8 mouse cellular contexts compared by ENCODE assay signal in the genomic region with DNA sequence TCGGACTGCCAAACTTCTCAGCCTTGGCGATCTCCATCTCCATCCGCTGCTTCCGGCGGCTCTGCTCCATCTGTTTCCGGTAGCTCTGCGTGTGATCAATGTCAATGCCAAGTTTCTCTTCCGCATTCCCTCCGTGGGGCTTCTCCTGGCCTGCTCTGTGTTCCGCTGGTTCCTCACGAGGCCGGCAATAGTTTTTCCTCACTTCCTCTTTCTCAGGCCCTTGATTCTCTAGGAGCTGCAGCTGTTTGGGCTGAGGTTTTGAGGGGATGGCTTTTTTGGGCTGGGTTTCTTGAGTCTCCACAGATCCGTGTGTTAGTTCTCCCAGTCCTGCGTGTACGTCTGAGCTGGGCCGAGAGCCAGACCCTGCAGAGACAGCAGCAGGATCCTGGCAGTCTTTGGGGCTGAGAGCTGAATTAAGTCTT. TPM values are rescaled to one million over a fixed set of nuclear protein-coding genes. Genes with fewer than 3 reads are reported as not detected.
DNase-seq lines count a peak whose midpoint lies in the region; ATAC-seq and TF ChIP-seq lines count a peak whose summit lies in the region.

No protein-coding gene starts in this region.

- H3K9me3 ChIP-seq in hindbrain, embryonic 14.5 days (ENCODE audit: control insufficient read depth, low read length): no peaks in the 10 kb centered on the region
- no peaks in the 10 kb centered on the region for H3K9me3 ChIP-seq in hindbrain, embryonic 10.5 days
- no peaks in the 10 kb centered on the region for H3K9me3 ChIP-seq in forebrain, embryonic 15.5 days
- no peaks in the 10 kb centered on the region for H3K9me3 ChIP-seq in lung, embryonic 14.5 days (ENCODE audit: low read depth, low read length)

- no peak for TF ChIP-seq CTCF in bone marrow, adult 2 months (IDR thresholded peaks at IDR 0.05; ENCODE audit: control insufficient read depth, insufficient read depth, low read length)
- TF ChIP-seq CTCF in lung, embryonic 14.5 days (IDR thresholded peaks at IDR 0.05; ENCODE audit: low read depth): no peak
- no peak for TF ChIP-seq CTCF in small intestine, adult 2 months (IDR thresholded peaks at IDR 0.05; ENCODE audit: extremely low read depth, insufficient read length, insufficient replicate concordance, low read depth, low read length)

- H3K9ac ChIP-seq in hindbrain, embryonic 14.5 days: no peak overlapping the region
- H3K9ac ChIP-seq in forebrain, embryonic 15.5 days (replicated peaks): no peak overlapping the region
- H3K9ac ChIP-seq in lung, embryonic 14.5 days: no peak overlapping the region

- peak; percentile 47; the same call in 1 of the 2 replicates for ATAC-seq in hindbrain, embryonic 14.5 days (ENCODE audit: low FRiP score)
- no peak for ATAC-seq in forebrain, embryonic 15.5 days (replicated peaks)
- peak; percentile 93 to 96 for ATAC-seq in hematopoietic stem cell, adult 5-6 weeks (replicated peaks in 1 of 2; ENCODE audit: insufficient read depth in 1 of 2, low FRiP score in 2 of 2, low TSS enrichment in 1 of 2, low read depth in 1 of 2, poor library complexity in 2 of 2, severe bottlenecking in 2 of 2)
- ATAC-seq in lung, embryonic 14.5 days (ENCODE audit: insufficient read depth): no peak

- H3K27ac ChIP-seq in hindbrain, embryonic 14.5 days: peak overlapping the region; percentile 64; the same call in 1 of the 2 replicates
- no peak overlapping the region for H3K27ac ChIP-seq in hindbrain, embryonic 10.5 days
- peak overlapping the region; percentile 29 for H3K27ac ChIP-seq in bone marrow, adult 2 months (ENCODE audit: control insufficient read depth, insufficient read depth, low read depth, low read length, poor library complexity)
- peak overlapping the region; percentile 79 for H3K27ac ChIP-seq in forebrain, embryonic 15.5 days (replicated peaks)
- peak overlapping the region; percentile 59; the same call in 1 of the 2 replicates for H3K27ac ChIP-seq in lung, embryonic 14.5 days (ENCODE audit: low read depth)
- H3K27ac ChIP-seq in small intestine, adult 2 months (ENCODE audit: insufficient read depth, low read depth, low read length): peak overlapping the region; percentile 55

- no peak overlapping the region for H3K4me3 ChIP-seq in hindbrain, embryonic 14.5 days (replicated peaks; ENCODE audit: low read length)
- H3K4me3 ChIP-seq in hindbrain, embryonic 10.5 days: no peak overlapping the region
- H3K4me3 ChIP-seq in bone marrow, adult 2 months (replicated peaks; ENCODE audit: control insufficient read depth, low read depth, low read length): peak overlapping the region; percentile 46
- no peak overlapping the region for H3K4me3 ChIP-seq in forebrain, embryonic 15.5 days
- H3K4me3 ChIP-seq in lung, embryonic 14.5 days (ENCODE audit: low read depth, low read length): no peak overlapping the region
- peak overlapping the region; percentile 29 for H3K4me3 ChIP-seq in small intestine, adult 2 months (ENCODE audit: low read depth, low read length)

- no peaks in the 10 kb centered on the region for H3K4me1 ChIP-seq in hindbrain, embryonic 14.5 days (replicated peaks; ENCODE audit: control insufficient read depth, insufficient read depth, low read length)
- H3K4me1 ChIP-seq in hindbrain, embryonic 10.5 days (replicated peaks): peaks cover 13% of the 10 kb centered on the region
- H3K4me1 ChIP-seq in bone marrow, adult 2 months (ENCODE audit: control insufficient read depth, insufficient read depth, low read length): peaks cover 1% of the 10 kb centered on the region; the same call in 1 of the 2 replicates
- H3K4me1 ChIP-seq in forebrain, embryonic 15.5 days: peaks cover 16% of the 10 kb centered on the region
- no peaks in the 10 kb centered on the region for H3K4me1 ChIP-seq in lung, embryonic 14.5 days (ENCODE audit: insufficient read depth)
- H3K4me1 ChIP-seq in small intestine, adult 2 months (ENCODE audit: control insufficient read depth, insufficient read depth, insufficient read length, low read length): peaks cover 4% of the 10 kb centered on the region; the same call in 1 of the 2 replicates

- peaks cover 100% of the 10 kb centered on the region for H3K36me3 ChIP-seq in hindbrain, embryonic 14.5 days (replicated peaks; ENCODE audit: control insufficient read depth, insufficient read depth)
- H3K36me3 ChIP-seq in hindbrain, embryonic 10.5 days: peaks cover 100% of the 10 kb centered on the region
- peaks cover 96% of the 10 kb centered on the region for H3K36me3 ChIP-seq in forebrain, embryonic 15.5 days
- H3K36me3 ChIP-seq in lung, embryonic 14.5 days (ENCODE audit: insufficient read depth): peaks cover 98% of the 10 kb centered on the region
- peaks cover 89% of the 10 kb centered on the region for H3K36me3 ChIP-seq in small intestine, adult 2 months (ENCODE audit: control insufficient read depth, insufficient read depth, low read length)

- DNase-seq in hindbrain, embryonic 14.5 days (ENCODE audit: low spot score): peak; percentile 73
- no peak for DNase-seq in hindbrain, embryonic 10.5 days (ENCODE audit: low spot score)
- DNase-seq in lung, embryonic 14.5 days: peak; percentile 58
- no peak for DNase-seq in embryo, embryonic 9.5 days (ENCODE audit: extremely low spot score)

- no peaks in the 10 kb centered on the region for H3K27me3 ChIP-seq in hindbrain, embryonic 14.5 days (ENCODE audit: control insufficient read depth, insufficient read depth, low read length)
- no peaks in the 10 kb centered on the region for H3K27me3 ChIP-seq in hindbrain, embryonic 10.5 days (ENCODE audit: insufficient read depth, poor library complexity, severe bottlenecking)
- H3K27me3 ChIP-seq in forebrain, embryonic 15.5 days: no peaks in the 10 kb centered on the region
- H3K27me3 ChIP-seq in lung, embryonic 14.5 days (ENCODE audit: insufficient read depth, low read length): no peaks in the 10 kb centered on the region
- H3K27me3 ChIP-seq in small intestine, adult 2 months (ENCODE audit: control insufficient read depth, insufficient read depth, low read length): no peaks in the 10 kb centered on the region

- WGBS in hindbrain, embryonic 14.5 days: 73% methylated on average over 16 of the region's 16 CpGs
- WGBS in hindbrain, embryonic 10.5 days: 93% methylated on average over 16 of the region's 16 CpGs
- 14% methylated on average over 16 of the region's 16 CpGs for WGBS in bone marrow, adult 2 months
- WGBS in forebrain, embryonic 15.5 days: 59% methylated on average over 16 of the region's 16 CpGs
- WGBS in lung, embryonic 14.5 days: 72% methylated on average over 16 of the region's 16 CpGs
- whole genome bisulfite sequencing in small intestine, adult 2 months: 78% methylated on average over 16 of the region's 16 CpGs

- TF ChIP-seq POLR2A in bone marrow, adult 2 months (IDR thresholded peaks at IDR 0.05; ENCODE audit: borderline replicate concordance, control insufficient read depth, low read depth, low read length): no peak
- no peak for TF ChIP-seq POLR2A in small intestine, adult 2 months (IDR thresholded peaks at IDR 0.05; ENCODE audit: low read depth, low read length)

- H3K4me2 ChIP-seq in hindbrain, embryonic 14.5 days (replicated peaks): no peak overlapping the region
- 0 out of 2 replicates have a peak overlapping the region, but pooled peaks have one; percentile 7 for H3K4me2 ChIP-seq in forebrain, embryonic 15.5 days (replicated peaks)
- H3K4me2 ChIP-seq in lung, embryonic 14.5 days: no peak overlapping the region

RNA-seq across cellular contexts. Expression of a gene that starts 33.2 kb away (rescaled TPM):
- 29.5 and 30.7 TPM in 2 replicates for polyA plus RNA-seq in hindbrain, embryonic 14.5 days (2014; fragmentation: Nextera tagmentation; extraction: Ambion mirVana)
- 52.6 and 60.8 TPM in 2 replicates for polyA plus RNA-seq in hindbrain, embryonic 10.5 days (2016; fragmentation: Nextera tagmentation; extraction: Ambion mirVana)
- polyA plus RNA-seq in bone marrow, adult 2 months (2011; ENCODE audit: insufficient read depth, insufficient read length, low replicate concordance, missing spikeins): 12.1 and 24.1 TPM in 2 replicates
- polyA plus RNA-seq in forebrain, embryonic 15.5 days (2015; fragmentation: Nextera tagmentation; extraction: Ambion mirVana): 61.8 and 65.6 TPM in 2 replicates
- total RNA-seq in hematopoietic stem cell, adult 5-6 weeks (2017): 22.1 and 22.3 TPM in 2 replicates
- polyA plus RNA-seq in lung, embryonic 14.5 days (2014; fragmentation: Nextera tagmentation; extraction: Ambion mirVana): 27.2 and 30.6 TPM in 2 replicates
- 26.3 and 47.0 TPM in 2 replicates for polyA plus RNA-seq in small intestine, adult 2 months (2012; rRNA removed)

RNA-seq across cellular contexts. Expression of a gene that starts 41.8 kb away (rescaled TPM):
- polyA plus RNA-seq in hindbrain, embryonic 14.5 days (2014; fragmentation: Nextera tagmentation; extraction: Ambion mirVana): 0.29 TPM in 1 of 2 replicates, not detected in the other
- not detected in 2 replicates for polyA plus RNA-seq in hindbrain, embryonic 10.5 days (2016; fragmentation: Nextera tagmentation; extraction: Ambion mirVana)
- not detected in 2 replicates for polyA plus RNA-seq in bone marrow, adult 2 months (2011; ENCODE audit: insufficient read depth, insufficient read length, low replicate concordance, missing spikeins)
- 0.20 TPM in 1 of 2 replicates, not detected in the other for polyA plus RNA-seq in forebrain, embryonic 15.5 days (2015; fragmentation: Nextera tagmentation; extraction: Ambion mirVana)
- not detected in 2 replicates for total RNA-seq in hematopoietic stem cell, adult 5-6 weeks (2017)
- not detected in 2 replicates for polyA plus RNA-seq in lung, embryonic 14.5 days (2014; fragmentation: Nextera tagmentation; extraction: Ambion mirVana)
- not detected in 2 replicates for polyA plus RNA-seq in small intestine, adult 2 months (2012; rRNA removed)

RNA-seq across cellular contexts. Expression of a gene that starts 57.1 kb away (rescaled TPM):
- polyA plus RNA-seq in hindbrain, embryonic 14.5 days (2014; fragmentation: Nextera tagmentation; extraction: Ambion mirVana): 0.16 TPM in 1 of 2 replicates, not detected in the other
- polyA plus RNA-seq in hindbrain, embryonic 10.5 days (2016; fragmentation: Nextera tagmentation; extraction: Ambion mirVana): not detected in 2 replicates
- polyA plus RNA-seq in bone marrow, adult 2 months (2011; ENCODE audit: insufficient read depth, insufficient read length, low replicate concordance, missing spikeins): 0.34 and 0.72 TPM in 2 replicates
- 0.09 TPM in 1 of 2 replicates, not detected in the other for polyA plus RNA-seq in forebrain, embryonic 15.5 days (2015; fragmentation: Nextera tagmentation; extraction: Ambion mirVana)
- total RNA-seq in hematopoietic stem cell, adult 5-6 weeks (2017): 1.3 TPM in 1 of 2 replicates, not detected in the other
- 0.80 and 3.2 TPM in 2 replicates for polyA plus RNA-seq in lung, embryonic 14.5 days (2014; fragmentation: Nextera tagmentation; extraction: Ambion mirVana)
- polyA plus RNA-seq in small intestine, adult 2 months (2012; rRNA removed): 4.7 and 5.8 TPM in 2 replicates

Comparison
In these comparisons a context has a peak if more than half of its experiments do, and no peak if none do; other contexts are left out.
1. DNase-seq: peak in hindbrain, embryonic 14.5 days (single experiment) and lung, embryonic 14.5 days (single experiment); none in hindbrain, embryonic 10.5 days (single experiment) and embryo, embryonic 9.5 days (single experiment).
2. ATAC-seq: peak in hindbrain, embryonic 14.5 days (single experiment) and hematopoietic stem cell, adult 5-6 weeks (2 of 2); none in forebrain, embryonic 15.5 days (single experiment) and lung, embryonic 14.5 days (single experiment).
3. H3K4me3 ChIP-seq: peak in bone marrow, adult 2 months (single experiment) and small intestine, adult 2 months (single experiment); none in hindbrain, embryonic 14.5 days (single experiment), hindbrain, embryonic 10.5 days (single experiment), forebrain, embryonic 15.5 days (single experiment) and lung, embryonic 14.5 days (single experiment).